Mouse (Mus musculus): ENCODE results near the gene Rpl31. TPM values are rescaled to one million over a fixed set of nuclear protein-coding genes. Genes with fewer than 3 reads are reported as not detected.

Rpl31 gene
- polyA plus RNA-seq, 2 experiments from 2014 or later: 322 to 513 TPM

- ATAC-seq: no peak
Observed at GRCm38 (mm10) chr1:39407108-39407507, 39.5 kb downstream of the Rpl31 start.

- no peak for ATAC-seq
Observed at GRCm38 (mm10) chr1:39408123-39408522, 40.5 kb downstream of the Rpl31 start.

- ATAC-seq: no peak
Observed at GRCm38 (mm10) chr1:39408668-39409067, 41.0 kb downstream of the Rpl31 start.

- no peak for ATAC-seq
Observed at GRCm38 (mm10) chr1:39410085-39410821, 42.6 kb downstream of the Rpl31 start.

- ATAC-seq: no peak
Observed at GRCm38 (mm10) chr1:39417817-39418216, 50.2 kb downstream of the Rpl31 start.

GRCm38 (mm10) chr1:39418852-39419251 lies 51.2 kb downstream of the Rpl31 start:
- ATAC-seq: no peak

- no peak for ATAC-seq
Observed at GRCm38 (mm10) chr1:39420987-39421386, 53.3 kb downstream of the Rpl31 start.

Other genes with a start within 250 kb of the Rpl31 start
- gene Npas2, start 174.1 kb upstream of the Rpl31 start, polyA plus RNA-seq (2017; shearing (Covaris generic)): under 1 TPM; 0.17 to 0.32 TPM
- gene Tbc1d8, start 110.9 kb downstream of the Rpl31 start, polyA plus RNA-seq (2017; shearing (Covaris generic)): 1 to 10 TPM; 2.3 to 2.8 TPM
- gene Cnot11, start 167.2 kb downstream of the Rpl31 start, polyA plus RNA-seq (2017; shearing (Covaris generic)): 1 to 10 TPM; 2.9 to 4.8 TPM
- gene Rnf149, start 209.6 kb downstream of the Rpl31 start, polyA plus RNA-seq (2017; shearing (Covaris generic)): 10 to 100 TPM; 18.6 to 19.9 TPM

All from CD4-positive, CD25-positive, alpha-beta regulatory T cell, adult 4 months (primary cell).